Mouse (Mus musculus) MEL (cell line): ENCODE measurements around the gene Ppl.

Experiments
- CTCF ChIP-seq, 3 experiments: IDR thresholded peaks in 2 of 3; conservative IDR thresholded peaks in 1 of 3; 2 replicates each; pipeline ENCODE4 v1.5.1; 2011 to 2012; ENCODE audit warnings: low read length in 3 of 3, low read depth in 2 of 3, mild to moderate bottlenecking in 2 of 3, improper control_type of control experiment in 1 of 3, inconsistent platforms in 1 of 3, mixed read lengths in 1 of 3, moderate library complexity in 1 of 3; ENCODE audit not compliant: control insufficient read depth in 1 of 3, insufficient read depth in 1 of 3, poor library complexity in 1 of 3, severe bottlenecking in 1 of 3
- GATA1 ChIP-seq: IDR thresholded peaks from 2 replicates; pipeline ENCODE4 v1.6.1; 2011; ENCODE audit warnings: low read depth, low read length, improper control_type of control experiment
- MAX ChIP-seq: IDR thresholded peaks from 2 replicates; pipeline ENCODE4 v1.6.1; 2011; ENCODE audit warnings: low read length, improper control_type of control experiment
- MAZ ChIP-seq: IDR thresholded peaks from 2 replicates; pipeline ENCODE4 v1.6.1; 2012; ENCODE audit warnings: low read depth, mild to moderate bottlenecking, inconsistent platforms, low read length, improper control_type of control experiment
- MYB ChIP-seq: IDR thresholded peaks from 2 replicates; pipeline ENCODE4 v1.6.1; 2011; ENCODE audit warnings: mild to moderate bottlenecking, low read depth, low read length, improper control_type of control experiment
- NELFE ChIP-seq: IDR thresholded peaks from 2 replicates; pipeline ENCODE4 v1.6.1; 2011; ENCODE audit warnings: low read depth, low read length, improper control_type of control experiment
- NRF1 ChIP-seq: IDR thresholded peaks from 2 replicates; pipeline ENCODE4 v1.6.1; 2014; ENCODE audit warnings: low read depth, mild to moderate bottlenecking, inconsistent platforms, low read length, improper control_type of control experiment, moderate library complexity; ENCODE audit not compliant: poor library complexity, insufficient read depth, severe bottlenecking
- TBP ChIP-seq: IDR thresholded peaks from 2 replicates; pipeline ENCODE4 v1.8.0; 2011; ENCODE audit warnings: low read depth, low read length, improper control_type of control experiment

DNA sequence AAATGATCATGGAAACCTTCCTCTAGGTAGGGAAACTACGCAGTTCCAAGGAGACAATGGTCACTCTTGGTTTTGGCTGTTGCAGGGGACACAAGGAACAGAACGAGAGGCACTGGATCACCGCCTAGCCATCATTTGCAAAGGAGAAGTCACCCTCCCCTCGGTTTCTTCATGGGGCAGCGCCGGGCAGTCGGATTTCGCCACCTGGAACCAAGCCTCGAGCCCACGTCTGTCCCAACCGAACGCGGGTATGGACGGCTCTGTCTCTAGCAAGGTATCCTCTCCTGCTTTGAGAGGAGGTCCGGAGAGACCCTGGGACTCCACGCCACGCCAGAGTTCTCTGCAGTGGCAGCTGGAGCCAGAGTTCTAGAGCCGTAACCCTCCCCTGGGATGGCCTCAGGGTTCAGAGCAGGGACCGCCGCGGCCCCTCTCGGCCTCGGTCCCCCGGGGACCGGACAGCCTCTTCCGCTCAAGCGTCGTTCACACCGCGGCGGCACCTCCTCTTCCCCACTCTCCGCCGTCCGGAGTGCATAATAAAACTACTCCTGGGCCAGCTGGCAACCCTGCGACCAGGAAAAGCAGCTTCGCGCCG, 82.9 kb downstream of the Ppl start:
- TF ChIP-seq TBP: no peak
- no peak for TF ChIP-seq NELFE
- no peak for TF ChIP-seq MYB
- TF ChIP-seq CTCF (IDR thresholded peaks at IDR 0.05 in 2 of 3, conservative IDR thresholded peaks at IDR 0.05 in 1 of 3; ENCODE audit: control insufficient read depth in 1 of 3, insufficient read depth in 1 of 3, low read depth in 2 of 3, low read length in 3 of 3, poor library complexity in 1 of 3, severe bottlenecking in 1 of 3): no peak
- no peak for TF ChIP-seq MAZ
- no peak for TF ChIP-seq MAX
- no peak for TF ChIP-seq NRF1
- TF ChIP-seq GATA1: no peak
